Mouse (Mus musculus) WW6 (cell line): ENCODE results near the gene Lyar.

Experiments used
- DNase-seq: peaks from one replicate; pipeline ENCODE4 v3.0.0-alpha.2; 2013; ENCODE audit warnings: low read depth, low spot score

The Lyar gene

GRCm38 (mm10) chr5:38220328-38220912, at the start of gene Lyar, which contains the start of gene Zbtb49:
TSS of gene Lyar (plus strand) at chr5:38220470.
TSS of gene Zbtb49 (minus strand) at chr5:38220457.
- DNase-seq: peak; percentile 81

- no peak for DNase-seq
These were observed 46.5 kb upstream of the Lyar start for GRCm38 (mm10) chr5:38173766-38174165.

GRCm38 (mm10) chr5:38174256-38174912, 45.9 kb upstream of the Lyar start:
- no peak for DNase-seq

- DNase-seq: no peak
These were observed 35.5 kb upstream of the Lyar start for GRCm38 (mm10) chr5:38184688-38185285.

DNA sequence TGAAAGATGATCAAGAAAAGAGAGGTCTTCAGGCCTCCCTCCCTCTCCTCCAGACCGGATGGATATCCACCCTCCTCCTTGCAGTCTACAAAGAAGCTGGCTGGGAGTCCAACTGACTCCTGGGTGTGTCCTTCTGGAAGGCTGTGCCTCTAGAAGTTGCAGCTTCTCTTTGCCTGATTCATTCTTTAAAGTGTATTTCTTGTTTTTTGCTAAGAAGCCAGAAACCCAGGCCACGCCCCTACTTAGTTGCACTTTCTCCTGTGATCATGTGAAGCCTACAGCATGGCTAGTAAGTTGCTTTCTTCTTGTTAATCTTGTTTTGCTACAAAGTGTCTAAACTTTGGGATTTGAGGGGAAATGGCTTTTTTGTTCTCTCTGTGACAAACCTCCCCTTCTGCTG, 33.3 kb upstream of the Lyar start:
- no peak for DNase-seq

- DNase-seq: no peak
These were observed 29.4 kb upstream of the Lyar start for GRCm38 (mm10) chr5:38190907-38191306.

GRCm38 (mm10) chr5:38194946-38195345, 25.3 kb upstream of the Lyar start:
- DNase-seq: no peak

GRCm38 (mm10) chr5:38195941-38196340, 24.3 kb upstream of the Lyar start:
- DNase-seq: no peak

- DNase-seq: no peak
These were observed 23.3 kb upstream of the Lyar start for GRCm38 (mm10) chr5:38196821-38197481.

DNA sequence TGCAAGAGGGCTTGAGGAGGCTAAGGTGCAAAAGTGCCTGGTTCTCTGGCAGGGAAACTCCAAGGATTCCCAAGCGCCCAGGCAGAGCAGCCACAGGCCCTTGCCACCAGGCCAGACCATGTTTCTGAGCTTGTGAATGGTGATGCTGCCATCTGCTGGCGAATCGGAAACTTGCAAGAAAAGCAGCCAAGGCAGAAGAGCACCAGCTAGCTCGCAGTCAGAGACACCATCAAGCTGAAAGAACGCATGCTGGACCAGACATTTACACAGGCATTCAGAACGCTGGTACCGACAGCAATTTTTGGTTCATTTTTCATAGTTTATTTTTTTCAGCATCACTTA, 22.8 kb upstream of the Lyar start:
- DNase-seq: peak; percentile 42

- no peak for DNase-seq
These were observed 20.6 kb upstream of the Lyar start for GRCm38 (mm10) chr5:38199686-38200085.

- no peak for DNase-seq
These were observed 15.0 kb upstream of the Lyar start for GRCm38 (mm10) chr5:38205303-38205726.

- DNase-seq: no peak
These were observed 11.3 kb upstream of the Lyar start for GRCm38 (mm10) chr5:38208985-38209384.

DNA sequence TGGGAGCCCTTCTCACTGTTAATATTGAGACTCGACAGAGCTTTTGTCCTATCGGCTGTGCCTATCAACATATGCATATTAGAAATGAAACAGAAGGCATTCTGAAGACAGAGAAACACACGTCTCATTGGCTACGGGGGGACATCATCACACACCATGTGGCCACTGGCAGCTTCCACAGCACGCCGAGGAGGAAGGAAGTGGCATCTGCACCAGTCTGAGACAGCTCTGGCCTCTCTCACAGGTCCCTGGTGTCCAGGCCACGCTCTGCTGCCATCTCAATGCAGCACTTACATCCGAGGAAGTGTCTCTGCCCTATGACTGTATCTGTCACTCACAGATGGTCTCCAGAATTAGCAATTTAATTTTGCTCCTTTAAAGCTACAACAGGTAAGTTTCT, 8.6 kb upstream of the Lyar start:
- no peak for DNase-seq

DNA sequence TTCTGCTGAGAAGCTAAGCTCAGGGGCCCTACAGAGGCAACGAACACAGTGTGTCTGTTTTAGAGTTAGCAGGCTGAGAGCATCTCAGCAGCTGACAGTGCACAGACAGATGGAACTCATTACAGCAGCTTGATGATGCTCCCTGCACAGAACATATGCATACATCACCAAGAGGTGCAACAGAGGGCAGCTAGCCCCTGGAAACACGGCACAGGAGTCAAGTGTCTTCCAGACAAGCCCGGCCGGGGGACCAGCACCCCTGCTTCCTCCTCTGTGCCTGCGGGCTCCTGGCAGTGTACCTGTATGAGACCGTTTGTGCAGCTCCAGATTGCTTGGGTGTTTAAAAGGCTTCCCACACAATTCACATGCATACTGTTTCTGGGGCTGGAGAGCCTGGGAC, 7.3 kb upstream of the Lyar start:
- DNase-seq: no peak

- no peak for DNase-seq
These were observed 431 bp upstream of the Lyar start for GRCm38 (mm10) chr5:38219771-38220307.

- DNase-seq: peak; percentile 39
These were observed 15.2 kb downstream of the Lyar start for GRCm38 (mm10) chr5:38235422-38235821.

GRCm38 (mm10) chr5:38236627-38237026, 16.4 kb downstream of the Lyar start:
- no peak for DNase-seq

GRCm38 (mm10) chr5:38240727-38241472, 20.6 kb downstream of the Lyar start:
- no peak for DNase-seq

DNA sequence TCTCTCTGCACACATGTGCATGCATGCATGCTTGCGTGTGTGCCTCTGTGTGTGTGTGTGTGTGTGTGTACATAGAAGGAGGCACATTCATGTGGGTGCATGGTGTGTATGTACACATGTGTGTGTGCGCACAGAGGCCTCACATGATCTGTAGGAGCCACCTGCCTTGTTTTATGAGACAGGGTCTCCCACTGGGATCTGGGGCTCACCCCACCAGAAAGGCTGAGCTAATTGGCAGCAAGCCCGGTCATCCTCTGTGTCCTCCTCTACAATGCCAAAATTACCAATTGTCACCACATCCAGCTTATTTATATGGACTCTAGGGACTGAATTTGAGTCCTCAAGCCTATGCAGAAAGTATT, 21.2 kb downstream of the Lyar start:
- DNase-seq: no peak

DNA sequence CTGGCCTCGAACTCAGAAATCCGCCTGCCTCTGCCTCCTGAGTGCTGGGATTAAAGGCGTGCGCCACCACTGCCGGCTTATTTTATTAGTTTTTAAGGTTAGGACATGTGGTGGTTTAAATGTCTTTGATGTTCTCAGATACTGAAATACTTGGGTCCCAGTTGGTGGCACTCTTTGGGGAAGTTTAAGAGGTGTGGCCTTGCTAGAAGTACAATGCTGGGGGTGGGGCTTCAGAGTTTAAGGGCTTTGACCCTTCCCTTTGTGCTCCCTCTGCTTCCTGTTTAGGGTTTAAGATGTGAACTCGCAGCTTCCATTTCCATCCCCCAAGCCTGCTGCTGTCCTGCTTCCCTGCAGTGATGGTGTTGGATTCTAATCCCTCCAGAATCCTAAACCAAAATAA, 21.7 kb downstream of the Lyar start:
- no peak for DNase-seq

DNA sequence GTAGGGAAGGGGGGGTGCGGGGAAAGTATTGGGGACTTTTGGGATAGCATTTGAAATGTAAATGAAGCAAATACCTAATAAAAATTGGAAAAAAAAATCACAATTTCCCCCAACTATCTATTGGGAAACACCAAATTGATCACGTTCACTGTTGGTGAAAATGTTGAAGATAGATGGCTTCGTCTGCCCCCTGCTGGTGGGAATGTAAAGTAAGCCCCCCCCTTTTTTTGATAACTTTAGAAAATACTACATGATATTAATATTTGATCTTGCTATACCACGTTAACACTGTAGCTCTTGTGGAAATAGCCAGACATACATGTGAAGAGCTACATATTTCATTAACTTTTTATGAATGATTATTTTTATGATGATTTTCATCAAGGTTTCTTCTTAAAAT, 34.9 kb downstream of the Lyar start:
- no peak for DNase-seq
